Mouse (Mus musculus) kidney, adult 11 months (tissue): ENCODE data around the gene Mrpl40.
"Not testable (repeated sequence)": the region's sequence is repeated elsewhere in the genome, so short reads cannot be mapped to it uniquely, and the experiment has no call there.

ENCODE experiments used
- DNase-seq: peaks from one replicate; pipeline ENCODE4 v3.0.0; 2022

The Mrpl40 gene

GRCm38 (mm10) chr16:18876442-18877308 is at the start of gene Mrpl40, which contains the start of gene Hira:
Gene Mrpl40 (minus strand): TSS chr16:18876862.
Gene Hira (plus strand): TSS chr16:18877037.
- DNase-seq: peak; percentile 96

GRCm38 (mm10) chr16:18921771-18922170 is 45.1 kb upstream of the Mrpl40 start:
- DNase-seq: no peak

GRCm38 (mm10) chr16:18916064-18916463 is 39.4 kb upstream of the Mrpl40 start:
- DNase-seq: no peak

- no peak for DNase-seq
Measured at GRCm38 (mm10) chr16:18905648-18906047, 29.0 kb upstream of the Mrpl40 start.

GRCm38 (mm10) chr16:18896429-18896828 is 19.8 kb upstream of the Mrpl40 start:
- no peak for DNase-seq

- DNase-seq: no peak
Measured at GRCm38 (mm10) chr16:18895249-18895648, 18.6 kb upstream of the Mrpl40 start.

GRCm38 (mm10) chr16:18893840-18894372 is 17.2 kb upstream of the Mrpl40 start:
- no peak for DNase-seq

GRCm38 (mm10) chr16:18884044-18884443 is 7.4 kb upstream of the Mrpl40 start:
- DNase-seq: no peak

- no peak for DNase-seq
Measured at GRCm38 (mm10) chr16:18878091-18878720, 1.5 kb upstream of the Mrpl40 start.

GRCm38 (mm10) chr16:18877386-18878090 is 876 bp upstream of the Mrpl40 start:
- peak; percentile 63 for DNase-seq

GRCm38 (mm10) chr16:18876091-18876441 is 596 bp downstream of the Mrpl40 start:
- no peak for DNase-seq

GRCm38 (mm10) chr16:18870495-18870894 is 6.2 kb downstream of the Mrpl40 start:
- DNase-seq: not testable (repeated sequence)

- DNase-seq: peak; percentile 43
Measured at GRCm38 (mm10) chr16:18860186-18860585, 16.5 kb downstream of the Mrpl40 start.

GRCm38 (mm10) chr16:18858551-18858950 is 18.1 kb downstream of the Mrpl40 start:
- peak; percentile 56 for DNase-seq

- DNase-seq: not testable (repeated sequence)
Measured at GRCm38 (mm10) chr16:18849521-18850190, 27.0 kb downstream of the Mrpl40 start.

- no peak for DNase-seq
Measured at GRCm38 (mm10) chr16:18846301-18846820, 30.3 kb downstream of the Mrpl40 start.

GRCm38 (mm10) chr16:18838346-18838745 is 38.3 kb downstream of the Mrpl40 start:
- no peak for DNase-seq

- peak; percentile 97 for DNase-seq
Measured at GRCm38 (mm10) chr16:18836468-18837208, 40.0 kb downstream of the Mrpl40 start, which contains the start of the genes 2510002D24Rik and Gm28539. Gene 2510002D24Rik (plus strand): TSS chr16:18836578. Gene Gm28539 (plus strand): TSS chr16:18836584.

- DNase-seq: no peak
Measured at GRCm38 (mm10) chr16:18836073-18836467, 40.6 kb downstream of the Mrpl40 start.

GRCm38 (mm10) chr16:18833486-18833885 is 43.2 kb downstream of the Mrpl40 start:
- DNase-seq: no peak

GRCm38 (mm10) chr16:18829102-18829501 is 47.6 kb downstream of the Mrpl40 start:
- no peak for DNase-seq
